Mouse (Mus musculus): Measurements from ENCODE around the gene Cacna1e.

- TF ChIP-seq CTCF (conservative IDR thresholded peaks at IDR 0.05; ENCODE audit: insufficient read depth, insufficient read length, low read depth, low read length) (no peak), POLR2A (IDR thresholded peaks at IDR 0.05; ENCODE audit: low read depth, low read length) (no peak)
Measured at GRCm38 (mm10) chr1:154707584-154708290, 176.6 kb downstream of the Cacna1e start.
